Mouse (Mus musculus): ENCODE measurements around the gene Ankrd12.
"Not testable (repeated sequence)": the region's sequence is repeated elsewhere in the genome, so short reads cannot be mapped to it uniquely, and the experiment has no call there.

Ankrd12 gene

GRCm38 (mm10) chr17:66043679-66044078, 33.2 kb downstream of the Ankrd12 start:
- TF ChIP-seq CTCF (conservative IDR thresholded peaks at IDR 0.05; ENCODE audit: low read length) = peak; percentile 22; the same call in 1 of the 2 replicates
- H3K9me3 ChIP-seq (ENCODE audit: low read length); H3K27me3 ChIP-seq (ENCODE audit: insufficient read depth, low read length); H3K4me1 ChIP-seq (replicated peaks; ENCODE audit: low read depth, low read length); H3K4me3 ChIP-seq (replicated peaks; ENCODE audit: low read length); H3K36me3 ChIP-seq (ENCODE audit: insufficient read depth, low read length): not testable (repeated sequence)

DNA sequence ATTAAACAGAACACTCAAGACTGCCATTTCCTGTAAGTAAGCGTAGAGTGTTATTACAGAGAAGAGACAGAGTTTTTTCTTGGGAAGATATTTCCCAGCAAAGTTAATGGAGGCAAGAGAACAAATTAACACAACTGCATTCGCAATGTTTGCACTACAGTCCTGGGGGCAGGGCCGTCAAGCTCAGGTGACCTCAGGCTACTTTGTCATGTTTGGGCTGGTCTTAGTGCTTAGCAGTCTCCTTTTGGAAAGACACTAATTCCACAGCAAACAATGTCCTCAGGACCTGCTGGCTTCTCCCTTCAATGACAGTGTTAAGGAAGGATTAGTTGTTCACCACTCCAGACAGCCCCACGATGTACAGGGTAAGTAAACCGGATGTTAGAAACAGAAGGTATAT, 35.9 kb downstream of the Ankrd12 start:
- Histone ChIP-seq H3K9me3 (ENCODE audit: low read length) (no peaks in the 10 kb centered on the region), H3K27me3 (ENCODE audit: insufficient read depth, low read length) (no peaks in the 10 kb centered on the region), H3K36me3 (ENCODE audit: insufficient read depth, low read length) (peaks cover 12% of the 10 kb centered on the region; the same call in 1 of the 2 replicates), H3K4me1 (replicated peaks; ENCODE audit: low read depth, low read length) (no peaks in the 10 kb centered on the region), H3K4me3 (replicated peaks; ENCODE audit: low read length) (no peak overlapping the region)
- TF ChIP-seq CTCF (conservative IDR thresholded peaks at IDR 0.05; ENCODE audit: low read length) (no peak), NANOG (IDR thresholded peaks at IDR 0.05; ENCODE audit: borderline replicate concordance, low read length) (no peak), POU5F1 (IDR thresholded peaks at IDR 0.05; ENCODE audit: borderline replicate concordance, low read length) (no peak)

- Histone ChIP-seq H3K27me3 (ENCODE audit: insufficient read depth, low read length) (no peaks in the 10 kb centered on the region), H3K4me3 (replicated peaks; ENCODE audit: low read length) (no peak overlapping the region), H3K4me1 (replicated peaks; ENCODE audit: low read depth, low read length) (no peaks in the 10 kb centered on the region), H3K36me3 (ENCODE audit: insufficient read depth, low read length) (peaks cover 13% of the 10 kb centered on the region; the same call in 1 of the 2 replicates), H3K9me3 (ENCODE audit: low read length) (no peaks in the 10 kb centered on the region)
- no peak for TF ChIP-seq NANOG (IDR thresholded peaks at IDR 0.05; ENCODE audit: borderline replicate concordance, low read length)
- no peak for TF ChIP-seq CTCF (conservative IDR thresholded peaks at IDR 0.05; ENCODE audit: low read length)
- TF ChIP-seq POU5F1 (IDR thresholded peaks at IDR 0.05; ENCODE audit: borderline replicate concordance, low read length) = no peak
These were observed 43.6 kb downstream of the Ankrd12 start for GRCm38 (mm10) chr17:66033239-66033638.

GRCm38 (mm10) chr17:66031991-66032390, 44.9 kb downstream of the Ankrd12 start:
- Histone ChIP-seq H3K9me3 (ENCODE audit: low read length) (no peaks in the 10 kb centered on the region), H3K4me1 (replicated peaks; ENCODE audit: low read depth, low read length) (no peaks in the 10 kb centered on the region), H3K36me3 (ENCODE audit: insufficient read depth, low read length) (peaks cover 16% of the 10 kb centered on the region), H3K27me3 (ENCODE audit: insufficient read depth, low read length) (no peaks in the 10 kb centered on the region), H3K4me3 (replicated peaks; ENCODE audit: low read length) (no peak overlapping the region)
- TF ChIP-seq POU5F1 (IDR thresholded peaks at IDR 0.05; ENCODE audit: borderline replicate concordance, low read length) (no peak), CTCF (conservative IDR thresholded peaks at IDR 0.05; ENCODE audit: low read length) (no peak), NANOG (IDR thresholded peaks at IDR 0.05; ENCODE audit: borderline replicate concordance, low read length) (no peak)

- no peaks in the 10 kb centered on the region for H3K27me3 ChIP-seq (ENCODE audit: insufficient read depth, low read length)
- no peaks in the 10 kb centered on the region for H3K9me3 ChIP-seq (ENCODE audit: low read length)
- no peaks in the 10 kb centered on the region for H3K4me1 ChIP-seq (replicated peaks; ENCODE audit: low read depth, low read length)
- TF ChIP-seq POU5F1 (IDR thresholded peaks at IDR 0.05; ENCODE audit: borderline replicate concordance, low read length) (no peak), CTCF (conservative IDR thresholded peaks at IDR 0.05; ENCODE audit: low read length) (no peak), NANOG (IDR thresholded peaks at IDR 0.05; ENCODE audit: borderline replicate concordance, low read length) (no peak)
- peaks cover 25% of the 10 kb centered on the region for H3K36me3 ChIP-seq (ENCODE audit: insufficient read depth, low read length)
- no peak overlapping the region for H3K4me3 ChIP-seq (replicated peaks; ENCODE audit: low read length)
These were observed 52.7 kb downstream of the Ankrd12 start for GRCm38 (mm10) chr17:66024211-66024610.

DNA sequence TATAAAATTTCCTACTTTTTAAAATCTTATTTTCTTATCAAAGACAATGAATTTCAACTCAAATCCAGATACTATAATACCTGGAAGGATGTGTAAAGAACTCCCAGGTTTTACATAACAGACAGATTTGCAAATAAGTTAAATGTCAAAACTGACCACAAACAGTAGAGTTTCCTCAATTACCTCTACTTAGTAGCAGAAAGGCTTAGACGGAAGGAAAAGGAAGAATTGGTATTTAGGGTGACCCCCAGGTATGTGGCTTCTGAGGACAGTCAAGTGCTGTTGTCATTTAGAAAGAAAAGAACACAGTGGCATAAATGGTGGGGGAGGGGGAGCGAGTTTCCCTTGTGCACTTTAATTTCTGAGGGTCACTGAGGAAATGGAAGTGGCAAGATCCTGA, 65.1 kb downstream of the Ankrd12 start:
- Histone ChIP-seq H3K4me3 (replicated peaks; ENCODE audit: low read length) (no peak overlapping the region), H3K4me1 (replicated peaks; ENCODE audit: low read depth, low read length) (peaks cover 19% of the 10 kb centered on the region), H3K36me3 (ENCODE audit: insufficient read depth, low read length) (no peaks in the 10 kb centered on the region), H3K27me3 (ENCODE audit: insufficient read depth, low read length) (no peaks in the 10 kb centered on the region), H3K9me3 (ENCODE audit: low read length) (no peaks in the 10 kb centered on the region)
- TF ChIP-seq CTCF (conservative IDR thresholded peaks at IDR 0.05; ENCODE audit: low read length) (no peak), NANOG (IDR thresholded peaks at IDR 0.05; ENCODE audit: borderline replicate concordance, low read length) (no peak), POU5F1 (IDR thresholded peaks at IDR 0.05; ENCODE audit: borderline replicate concordance, low read length) (no peak)

DNA sequence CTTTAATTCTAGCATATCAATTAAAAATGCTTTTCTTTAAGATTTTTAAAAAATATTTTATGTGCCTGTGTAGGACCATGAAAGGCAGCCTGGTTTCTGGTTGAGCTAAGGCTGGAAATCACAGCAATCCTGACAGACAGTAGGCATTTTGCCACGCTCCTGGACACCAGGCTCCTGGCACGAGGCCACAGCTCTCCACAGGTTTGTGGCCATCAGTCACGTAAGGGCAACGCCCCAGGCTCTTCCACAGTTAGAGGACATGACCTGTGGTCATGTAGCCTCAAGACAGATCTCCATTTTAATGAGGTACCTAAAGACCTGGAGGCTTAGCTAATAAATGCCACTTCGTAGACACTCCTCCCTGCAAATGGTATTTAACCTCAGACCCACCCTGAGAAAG, 69.0 kb downstream of the Ankrd12 start:
- H3K4me3 ChIP-seq (replicated peaks; ENCODE audit: low read length) = peak overlapping the region; percentile 72
- H3K4me1 ChIP-seq (replicated peaks; ENCODE audit: low read depth, low read length) = peaks cover 31% of the 10 kb centered on the region
- no peaks in the 10 kb centered on the region for H3K27me3 ChIP-seq (ENCODE audit: insufficient read depth, low read length)
- no peaks in the 10 kb centered on the region for H3K9me3 ChIP-seq (ENCODE audit: low read length)
- TF ChIP-seq POU5F1 (IDR thresholded peaks at IDR 0.05; ENCODE audit: borderline replicate concordance, low read length) (no peak), NANOG (IDR thresholded peaks at IDR 0.05; ENCODE audit: borderline replicate concordance, low read length) (no peak), CTCF (conservative IDR thresholded peaks at IDR 0.05; ENCODE audit: low read length) (no peak)
- H3K36me3 ChIP-seq (ENCODE audit: insufficient read depth, low read length) = no peaks in the 10 kb centered on the region

DNA sequence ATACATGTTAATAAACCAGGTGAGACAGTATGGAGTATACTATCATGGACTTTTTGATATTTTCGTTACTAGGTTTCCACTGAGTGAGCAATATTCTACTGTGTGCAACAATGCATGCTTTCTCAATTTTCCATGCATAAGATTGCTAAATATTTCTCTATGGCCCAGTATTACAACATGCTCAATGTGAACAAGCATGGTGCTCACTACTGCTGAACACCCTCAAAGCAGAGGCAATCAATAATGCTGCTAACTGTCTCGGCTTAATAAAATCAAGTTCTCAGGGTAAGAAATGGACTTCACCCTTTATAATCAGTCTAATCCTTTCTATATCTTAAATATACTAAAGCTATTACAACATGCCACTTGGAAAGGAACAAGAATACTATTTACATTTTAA, 69.4 kb downstream of the Ankrd12 start:
- H3K27me3 ChIP-seq (ENCODE audit: insufficient read depth, low read length) = no peaks in the 10 kb centered on the region
- no peak overlapping the region for H3K4me3 ChIP-seq (replicated peaks; ENCODE audit: low read length)
- H3K9me3 ChIP-seq (ENCODE audit: low read length) = no peaks in the 10 kb centered on the region
- no peaks in the 10 kb centered on the region for H3K36me3 ChIP-seq (ENCODE audit: insufficient read depth, low read length)
- H3K4me1 ChIP-seq (replicated peaks; ENCODE audit: low read depth, low read length) = peaks cover 31% of the 10 kb centered on the region
- TF ChIP-seq CTCF (conservative IDR thresholded peaks at IDR 0.05; ENCODE audit: low read length) (no peak), POU5F1 (IDR thresholded peaks at IDR 0.05; ENCODE audit: borderline replicate concordance, low read length) (no peak), NANOG (IDR thresholded peaks at IDR 0.05; ENCODE audit: borderline replicate concordance, low read length) (no peak)

DNA sequence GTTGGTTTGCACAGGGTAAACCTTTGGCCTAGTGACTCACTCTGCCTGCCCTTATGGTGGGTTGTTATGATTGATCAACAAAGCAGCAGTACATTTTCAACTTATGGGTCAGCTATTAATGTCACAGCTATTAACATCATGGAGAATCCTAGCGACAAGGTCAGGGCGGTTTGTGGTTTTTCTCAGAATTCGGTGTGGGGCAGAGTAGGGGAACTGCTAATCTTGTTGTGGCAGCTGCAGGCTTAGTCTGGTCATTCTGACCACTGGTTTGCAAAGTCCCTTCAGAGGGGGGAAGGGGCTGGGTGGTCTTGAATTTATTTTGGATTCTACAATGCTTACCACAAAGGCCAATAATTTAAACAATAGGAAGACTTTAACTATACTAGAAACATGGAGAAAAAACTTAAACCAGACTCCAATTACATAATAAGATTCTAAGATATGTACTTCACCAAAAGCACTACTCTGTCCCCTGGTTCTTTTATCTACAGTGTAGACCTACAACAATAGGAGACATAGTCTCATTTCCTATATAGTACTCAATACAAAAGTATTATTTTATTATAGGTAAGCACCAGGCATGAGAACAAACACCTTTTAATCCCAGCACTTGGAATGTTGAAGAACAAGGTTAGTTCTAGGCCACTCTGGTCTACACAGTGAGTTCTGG, 88.6 kb downstream of the Ankrd12 start:
- Histone ChIP-seq H3K36me3 (ENCODE audit: insufficient read depth, low read length) (peaks cover 5% of the 10 kb centered on the region; the same call in 1 of the 2 replicates), H3K4me3 (replicated peaks; ENCODE audit: low read length) (no peak overlapping the region), H3K27me3 (ENCODE audit: insufficient read depth, low read length) (no peaks in the 10 kb centered on the region), H3K9me3 (ENCODE audit: low read length) (0 out of 2 replicates have a peak, but pooled peaks cover 4% of the 10 kb centered on the region), H3K4me1 (replicated peaks; ENCODE audit: low read depth, low read length) (no peaks in the 10 kb centered on the region; the same call in 1 of the 2 replicates)
- no peak for TF ChIP-seq POU5F1 (IDR thresholded peaks at IDR 0.05; ENCODE audit: borderline replicate concordance, low read length)
- no peak for TF ChIP-seq CTCF (conservative IDR thresholded peaks at IDR 0.05; ENCODE audit: low read length)
- no peak for TF ChIP-seq NANOG (IDR thresholded peaks at IDR 0.05; ENCODE audit: borderline replicate concordance, low read length)

- H3K4me1 ChIP-seq (replicated peaks; ENCODE audit: low read depth, low read length) = peaks cover 20% of the 10 kb centered on the region
- H3K4me3 ChIP-seq (replicated peaks; ENCODE audit: low read length); H3K27me3 ChIP-seq (ENCODE audit: insufficient read depth, low read length); H3K9me3 ChIP-seq (ENCODE audit: low read length); H3K36me3 ChIP-seq (ENCODE audit: insufficient read depth, low read length): not testable (repeated sequence)
These were observed 100.2 kb downstream of the Ankrd12 start for GRCm38 (mm10) chr17:65976720-65977119.

Measured in E14TG2a.4 (cell line).